Mouse (Mus musculus) kidney, postnatal 4 days (tissue): ENCODE measurements around the gene Fyb.

Experiments
- DNase-seq, 2 experiments: peaks; one replicate each; pipeline ENCODE4 v3.0.0; 2021; ENCODE audit warnings: mixed read lengths in 2 of 2

The Fyb gene

DNA sequence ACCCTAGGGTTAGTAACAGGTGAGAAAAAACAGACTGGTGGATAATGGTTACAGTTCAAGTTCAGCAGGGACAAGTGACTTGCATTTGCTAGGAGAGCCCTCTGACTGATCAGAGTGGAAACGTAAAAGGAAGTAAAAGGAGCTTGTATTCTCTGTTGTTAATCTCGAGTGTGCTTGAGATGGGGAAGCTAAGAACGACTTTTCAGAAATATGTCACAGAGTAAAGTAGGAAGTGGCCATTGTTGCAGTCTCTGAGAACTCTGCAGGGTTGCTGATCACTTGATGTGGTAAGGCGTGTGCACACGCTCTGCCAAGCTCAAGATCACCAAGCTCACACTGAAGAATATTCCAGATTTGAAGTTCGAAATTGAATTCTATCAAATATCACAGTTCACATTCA, 78.7 kb downstream of the Fyb start:
- DNase-seq: no peak

DNA sequence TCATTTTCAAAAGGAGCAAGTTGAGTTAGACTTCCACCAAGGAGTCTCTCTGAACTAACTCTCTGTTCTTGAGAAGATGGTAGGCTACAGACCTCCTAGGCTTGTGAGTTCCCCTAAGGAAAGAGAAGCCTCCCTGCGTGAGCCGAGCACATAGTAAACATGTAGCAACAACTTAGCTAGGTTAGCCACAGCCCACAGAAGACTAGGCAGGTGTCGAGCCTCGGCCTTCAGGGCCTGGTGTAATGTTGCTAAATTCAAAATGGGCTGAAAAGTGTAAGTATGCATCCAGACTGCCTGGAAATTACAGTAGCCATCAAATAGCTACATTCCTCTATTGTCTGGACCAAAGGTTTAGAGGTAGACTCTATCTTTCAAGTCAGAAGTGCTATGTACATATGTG, 79.3 kb downstream of the Fyb start:
- no peak for DNase-seq

DNA sequence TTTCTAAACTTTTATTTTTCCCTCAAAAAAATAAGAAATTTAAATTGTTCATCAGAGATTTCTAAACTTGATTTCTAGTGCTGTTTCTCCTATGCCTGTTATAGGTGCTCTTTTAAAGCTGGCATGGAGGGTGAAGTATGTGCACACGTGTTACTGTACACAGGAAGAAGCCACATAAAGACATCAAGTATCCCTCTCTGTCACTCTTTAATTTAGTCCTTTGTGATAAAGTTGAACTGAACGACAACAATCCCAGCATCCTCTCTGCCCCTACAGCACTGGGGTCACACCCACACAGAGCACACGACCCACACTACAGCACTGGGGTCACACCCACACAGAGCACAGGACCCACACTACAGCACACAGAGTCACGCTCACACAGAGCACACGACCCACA, 88.0 kb downstream of the Fyb start:
- no peak for DNase-seq

DNA sequence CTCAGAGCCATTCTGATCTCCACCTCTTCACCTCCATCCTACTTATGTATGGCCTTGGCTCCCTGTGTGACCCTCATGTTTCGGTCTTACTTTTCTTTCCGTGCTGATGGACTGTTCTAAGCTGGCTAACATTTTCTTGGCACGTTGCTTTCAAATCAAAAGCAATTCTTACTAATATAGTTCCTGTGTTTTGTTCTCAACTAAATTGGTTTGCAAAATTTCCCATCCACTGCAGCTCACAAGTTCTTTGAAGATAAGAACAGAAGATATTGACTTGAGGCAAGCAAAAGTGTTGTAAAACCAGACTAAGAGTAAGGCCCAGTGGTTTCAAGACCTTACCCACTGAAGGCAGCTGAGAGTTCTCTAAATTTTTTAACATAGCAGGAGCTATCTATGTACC, 90.2 kb downstream of the Fyb start:
- DNase-seq: no peak

DNA sequence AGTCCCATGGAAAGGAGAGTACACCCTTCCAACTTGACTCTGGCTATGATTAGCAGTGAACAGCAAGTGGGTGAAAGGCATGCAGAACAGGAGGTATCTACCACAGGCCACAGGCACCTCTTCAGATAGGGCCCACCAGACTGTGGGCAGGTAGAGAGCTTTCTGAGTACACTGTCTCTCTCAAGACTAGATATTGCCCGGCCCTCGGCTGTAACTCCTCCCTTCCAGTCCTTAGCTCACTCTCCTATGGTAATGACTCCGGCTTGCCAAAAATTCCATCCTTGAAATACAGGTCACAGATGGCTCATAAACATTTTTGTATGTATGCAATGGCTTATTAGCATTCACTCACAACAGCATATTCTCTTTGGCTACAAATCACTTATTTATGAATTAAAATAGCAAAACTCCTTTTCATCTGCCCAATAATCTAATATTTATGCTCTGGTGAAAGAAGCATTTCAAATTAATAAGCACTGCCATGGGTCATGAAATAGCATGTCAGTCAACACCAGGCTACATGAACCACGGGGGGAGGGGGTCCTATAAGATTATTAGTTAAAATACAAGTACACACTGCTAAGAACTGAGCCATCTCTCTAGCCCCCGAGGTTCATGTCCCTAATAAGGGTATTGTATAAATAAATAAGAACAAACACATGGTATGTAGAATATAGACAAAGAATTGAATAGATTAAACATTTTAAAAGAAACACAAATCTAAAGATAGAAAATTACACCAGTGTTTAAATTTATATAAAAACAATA, 93.9 kb downstream of the Fyb start:
- DNase-seq: no peak

DNA sequence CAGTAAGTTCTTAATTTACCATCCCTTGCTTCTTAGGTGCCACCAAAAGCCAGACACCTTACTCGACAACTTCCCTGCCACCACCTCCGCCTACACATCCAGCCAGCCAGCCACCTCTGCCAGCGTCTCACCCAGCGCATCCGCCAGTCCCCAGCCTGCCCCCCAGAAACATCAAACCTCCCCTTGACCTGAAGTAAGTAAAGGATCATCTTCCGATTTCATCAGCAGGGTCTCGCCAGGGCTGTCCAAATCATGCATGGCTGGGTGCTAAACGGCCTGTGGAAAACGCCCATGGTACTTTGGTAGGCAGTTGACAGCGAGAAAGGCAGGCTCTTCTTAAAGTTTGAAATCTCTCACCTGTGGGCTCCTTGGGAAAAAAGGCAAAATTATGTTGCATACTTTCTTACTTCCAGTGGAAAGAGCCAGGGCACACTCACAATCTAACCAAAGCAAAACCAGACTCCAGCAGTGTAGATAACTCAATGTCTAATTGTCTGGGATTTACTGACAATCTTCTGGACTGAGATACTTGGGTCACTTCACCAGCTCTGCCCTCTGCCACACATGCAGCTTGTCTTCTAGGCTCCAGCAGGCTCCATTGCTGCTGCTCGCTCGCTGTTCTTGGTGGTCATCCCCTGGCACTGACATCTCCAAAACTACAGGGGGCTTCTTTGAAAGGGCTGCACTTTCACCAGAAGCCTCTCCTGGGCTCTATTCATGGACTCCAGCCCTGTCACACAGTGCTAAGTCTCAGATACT, 97.1 kb downstream of the Fyb start:
- DNase-seq: peak; percentile 10 to 30

DNA sequence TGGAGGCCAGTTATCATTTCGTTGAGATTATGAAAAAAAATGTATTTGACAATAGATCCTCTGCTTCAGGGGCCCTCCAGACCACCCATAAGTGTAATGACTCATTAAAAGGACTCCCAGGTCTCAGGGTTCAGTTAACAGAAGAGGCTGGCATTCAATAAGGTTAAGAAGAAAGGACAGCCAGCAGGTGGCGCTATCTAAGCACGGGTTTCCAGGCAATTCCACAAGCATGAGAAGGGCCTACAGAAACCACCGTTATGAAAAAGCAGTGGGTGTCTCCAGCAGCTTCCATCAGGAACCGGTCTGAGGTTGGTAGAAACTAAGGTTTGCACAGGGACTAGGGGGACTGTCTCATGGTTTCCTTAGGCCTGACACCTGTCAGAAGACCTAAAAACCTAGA, 99.9 kb downstream of the Fyb start:
- DNase-seq: peak; percentile 90

DNA sequence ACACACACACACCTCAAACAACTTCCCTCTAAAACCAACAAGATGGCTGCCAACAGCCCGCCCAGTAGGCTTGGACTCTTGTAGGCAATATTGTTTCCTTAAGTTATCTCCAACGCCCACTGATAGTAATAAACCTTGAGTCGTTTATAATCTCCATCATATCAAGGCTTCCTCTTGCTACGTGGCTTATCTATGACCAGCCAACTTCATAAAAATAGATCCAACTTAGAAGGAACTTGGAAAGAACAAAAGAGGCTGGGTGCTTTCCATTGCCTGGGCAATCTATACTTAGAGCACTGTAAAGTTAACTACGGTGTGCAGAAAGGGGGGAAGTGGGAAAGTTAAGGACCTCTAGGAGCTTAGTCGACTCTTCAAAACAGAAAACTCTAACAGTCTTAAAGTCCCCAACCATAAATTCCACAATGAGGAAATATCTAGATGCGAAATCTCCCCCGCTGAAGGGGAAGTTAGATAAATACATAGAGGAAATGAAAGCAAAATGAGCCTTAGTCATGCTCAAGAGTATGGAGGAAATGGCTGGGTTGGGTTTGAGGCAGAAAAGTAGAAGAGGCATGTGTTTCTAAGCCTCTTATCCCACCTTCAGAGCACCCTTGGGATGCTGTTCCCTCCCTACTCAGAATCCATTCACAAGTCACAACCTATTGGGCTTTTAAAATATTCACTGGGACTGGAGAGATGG, 101.0 kb downstream of the Fyb start:
- DNase-seq: no peak

DNA sequence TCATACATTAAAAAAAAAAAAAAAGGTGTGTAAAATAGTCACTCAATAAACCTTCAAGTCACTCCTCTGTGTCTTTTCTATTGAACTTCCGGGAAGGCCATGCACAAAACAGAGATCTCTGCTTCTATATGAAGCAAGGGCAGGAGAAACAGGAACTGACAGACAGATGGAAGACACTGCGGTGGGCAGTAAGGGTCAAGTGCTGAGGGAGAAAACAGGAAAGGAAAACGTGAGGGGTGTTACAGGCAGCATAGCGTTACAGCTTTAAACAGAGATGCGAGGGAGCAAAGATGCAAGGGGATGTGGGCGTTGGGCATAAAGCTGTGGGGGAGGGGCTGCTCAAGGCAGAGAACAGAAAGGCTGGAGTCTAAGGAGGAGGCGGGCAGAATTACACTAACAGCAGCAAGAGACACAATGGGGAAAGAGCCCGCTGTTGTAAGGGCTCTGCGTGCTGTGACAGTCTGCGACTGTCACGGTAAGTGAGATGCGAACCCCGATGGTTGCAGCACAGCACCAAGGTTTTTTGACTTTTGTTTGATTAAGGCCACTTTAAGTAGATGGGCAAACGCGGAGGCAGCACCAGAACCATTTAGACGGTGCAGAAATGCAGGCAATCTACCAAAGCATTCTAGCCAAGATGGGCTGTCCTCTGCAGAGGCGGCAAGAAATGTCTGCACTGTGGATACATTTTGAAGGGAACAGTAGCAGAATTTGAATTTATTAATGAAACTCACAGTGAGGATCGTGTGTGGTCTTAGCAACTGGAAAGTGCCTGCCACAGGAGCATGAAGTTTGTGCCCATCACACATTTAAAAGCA, 101.9 kb downstream of the Fyb start:
- peak; percentile 27 to 46 for DNase-seq

DNA sequence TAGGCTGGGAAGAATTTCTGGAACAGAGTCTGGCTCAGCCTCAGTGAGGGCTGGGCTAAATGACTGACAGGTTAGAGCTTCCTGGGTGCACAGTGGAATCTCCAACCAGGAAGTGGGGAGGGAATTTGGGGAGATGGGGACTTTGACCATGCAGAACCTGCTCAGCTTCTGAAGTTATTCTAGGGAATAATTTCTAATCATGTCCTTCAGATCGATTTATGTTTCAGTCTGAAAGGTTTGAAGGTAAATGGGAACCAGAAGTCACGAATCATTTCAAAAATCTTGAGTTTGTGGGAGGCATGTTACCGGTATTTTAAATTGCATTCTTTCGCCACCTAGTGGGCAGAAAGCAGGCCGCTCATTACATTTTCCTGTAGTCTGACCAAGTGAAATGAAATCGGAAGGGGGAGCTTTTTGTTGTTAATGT, 103.0 kb downstream of the Fyb start:
- DNase-seq: peak; percentile 59 to 66

DNA sequence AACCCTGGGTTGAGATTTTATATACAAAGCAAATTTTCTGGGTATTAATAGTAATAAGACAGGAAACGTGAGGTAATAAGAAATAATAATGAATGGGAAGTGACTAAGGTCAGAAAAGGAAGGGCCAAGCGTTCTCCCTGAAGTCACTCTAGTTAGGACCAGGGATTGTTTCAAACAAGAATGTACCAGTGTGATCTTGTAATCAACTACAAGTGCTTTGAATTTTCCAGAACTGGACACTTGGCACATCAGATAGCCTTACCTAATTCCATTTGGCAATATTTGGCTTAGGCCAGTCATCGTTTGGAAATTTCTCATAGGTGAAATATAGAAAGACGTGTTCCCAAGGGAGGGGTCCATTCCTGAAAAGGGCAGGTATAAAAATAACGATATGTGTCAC, 103.5 kb downstream of the Fyb start:
- DNase-seq: no peak

DNA sequence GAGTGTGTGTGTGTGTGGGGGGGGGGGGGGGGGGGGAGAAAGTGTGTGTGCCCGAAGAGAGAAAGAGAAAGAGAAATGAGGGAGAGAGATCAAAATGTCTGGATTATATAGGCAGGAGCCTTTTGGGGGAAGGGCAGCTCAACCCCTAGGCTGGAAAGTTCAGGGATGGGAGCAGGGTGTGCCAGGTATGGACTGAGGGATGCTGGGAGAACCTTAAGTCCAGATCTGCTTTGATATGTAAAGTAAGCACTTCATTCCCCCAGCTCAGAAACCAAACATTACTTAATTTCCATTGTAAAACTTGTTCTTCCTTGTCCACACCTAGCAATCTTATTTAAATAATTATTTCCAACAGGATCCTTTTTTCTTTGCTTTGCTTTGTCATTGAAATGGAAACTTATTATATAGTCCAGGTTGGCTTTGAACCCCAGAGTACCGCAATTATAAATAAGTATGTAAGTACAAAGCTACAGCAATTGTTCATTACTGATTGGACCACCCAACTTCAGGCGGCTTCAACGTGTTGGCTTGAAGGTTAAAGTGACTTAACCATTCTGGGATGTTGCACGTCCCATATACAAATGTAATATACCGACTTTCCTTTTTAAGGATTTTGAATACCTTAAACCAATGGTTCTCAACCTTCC, 105.9 kb downstream of the Fyb start:
- no peak for DNase-seq

DNA sequence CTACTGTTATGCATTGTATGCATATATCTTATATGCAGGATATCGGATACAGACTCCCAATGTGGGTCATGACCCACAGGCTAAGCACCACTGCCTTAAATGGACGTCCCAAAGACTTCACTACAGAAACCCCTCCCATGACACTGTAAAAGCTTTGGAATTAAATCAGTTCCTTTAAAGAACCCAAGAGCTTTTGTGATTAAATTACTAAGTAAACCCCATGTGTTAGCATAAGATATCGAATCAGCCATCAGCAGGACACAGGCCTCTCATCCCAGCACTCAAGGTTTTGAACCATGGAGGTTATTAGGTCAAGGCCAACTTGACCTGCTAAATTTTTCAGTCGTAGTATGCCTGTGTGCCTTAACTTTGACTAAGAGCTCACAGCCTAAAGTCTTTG, 106.5 kb downstream of the Fyb start:
- DNase-seq: no peak

DNA sequence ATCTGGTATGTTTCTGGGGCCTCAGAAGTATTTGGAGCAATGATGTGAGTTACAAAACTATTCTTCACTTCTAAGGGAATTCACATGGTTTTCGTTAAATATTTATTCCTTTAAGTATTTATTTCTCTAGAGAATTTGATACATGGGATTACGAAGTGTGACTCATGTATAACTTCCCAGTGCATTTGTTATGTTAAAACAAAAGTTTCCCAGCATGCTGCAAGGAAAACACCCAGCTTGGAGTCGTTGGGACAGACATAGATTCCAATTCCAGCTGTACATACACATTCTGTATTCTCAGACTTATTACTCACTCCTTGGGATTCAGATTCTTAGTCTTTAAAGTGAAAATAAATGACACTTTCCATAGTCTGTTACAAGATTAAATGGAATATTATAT, 112.8 kb downstream of the Fyb start:
- no peak for DNase-seq

DNA sequence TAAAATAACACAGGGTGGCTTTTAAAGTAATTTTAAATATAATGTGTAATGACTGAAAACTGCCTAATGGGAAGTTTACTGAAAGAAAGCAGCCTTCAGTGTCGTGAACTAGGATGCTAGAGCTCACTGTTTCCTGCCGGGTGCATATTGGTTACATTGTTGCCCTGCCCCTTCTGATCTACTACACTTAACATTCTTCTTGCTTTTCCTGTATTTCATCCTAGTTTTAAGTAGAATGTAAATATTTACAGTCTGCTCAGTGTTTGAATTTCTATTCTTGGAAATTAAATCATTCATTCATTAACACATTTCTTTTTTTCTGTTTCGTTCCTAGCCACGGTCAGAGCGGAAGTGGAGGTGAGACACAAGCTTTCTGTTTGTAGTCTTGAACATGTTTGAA, 119.6 kb downstream of the Fyb start:
- no peak for DNase-seq

DNA sequence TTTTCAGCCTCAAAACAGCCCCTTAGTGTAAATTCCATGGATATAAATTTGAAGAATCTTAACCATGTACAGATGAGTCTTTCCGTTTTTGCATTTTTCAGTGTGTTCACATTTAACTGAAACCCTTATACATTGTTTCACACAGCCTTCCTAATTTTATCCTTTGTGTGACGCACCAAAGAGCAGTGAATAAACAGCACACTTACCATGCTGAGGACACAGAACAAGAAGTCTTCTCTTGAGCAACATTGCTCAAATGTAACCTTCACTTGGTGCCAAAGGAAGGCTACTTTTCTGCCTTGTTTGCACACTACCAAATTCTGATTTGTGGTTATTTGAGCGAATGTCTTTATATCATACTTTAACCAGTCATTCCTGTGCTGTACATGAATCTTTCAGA, 122.8 kb downstream of the Fyb start:
- no peak for DNase-seq

DNA sequence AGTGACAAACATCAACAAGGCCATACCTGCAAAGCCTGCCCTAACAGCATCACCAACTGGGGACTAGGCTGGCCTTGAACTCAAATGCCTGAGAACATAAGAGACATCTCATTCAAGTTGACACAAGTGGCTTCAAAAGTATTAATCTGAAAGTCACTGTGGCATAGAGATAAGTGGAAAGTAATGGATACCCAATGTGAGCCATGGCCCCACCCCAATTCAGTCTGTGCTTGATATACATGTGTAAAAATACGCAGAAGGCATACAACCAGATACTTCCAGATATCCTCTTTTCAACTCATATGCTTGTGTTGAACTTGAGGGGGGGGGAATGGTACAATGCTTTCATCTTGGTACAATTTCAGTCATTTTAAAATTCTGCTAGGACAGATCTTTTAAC, 124.4 kb downstream of the Fyb start:
- DNase-seq: no peak

DNA sequence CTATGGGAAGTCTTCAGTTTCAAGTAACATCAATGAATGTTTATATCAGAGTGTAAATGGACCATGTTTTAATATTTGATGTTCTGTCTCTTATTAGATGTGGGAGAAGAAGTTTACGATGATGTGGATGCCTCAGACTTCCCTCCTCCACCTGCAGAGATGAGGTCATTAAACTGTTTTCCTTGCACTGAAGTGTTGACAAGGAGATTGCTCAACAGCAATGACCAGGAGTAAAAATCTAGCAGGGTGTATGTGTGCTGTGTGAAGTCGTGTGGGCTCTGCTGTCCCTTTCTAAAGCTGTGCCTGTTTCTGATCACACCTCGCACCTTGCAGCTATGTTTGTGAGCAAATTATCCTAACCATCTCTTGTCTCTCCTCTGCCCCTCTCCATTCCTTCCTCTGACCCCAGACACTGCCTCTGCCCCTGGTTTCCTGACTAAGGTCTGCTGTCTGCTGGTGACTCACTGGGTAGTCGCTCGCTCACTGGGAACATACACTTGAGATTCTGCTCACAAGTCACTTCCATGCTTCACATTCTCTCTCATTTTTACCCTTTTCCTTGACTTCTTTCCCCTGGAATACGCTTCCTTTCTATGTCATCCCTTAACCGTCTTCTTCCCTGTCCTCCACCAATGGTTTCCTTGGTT, 126.2 kb downstream of the Fyb start:
- no peak for DNase-seq

DNA sequence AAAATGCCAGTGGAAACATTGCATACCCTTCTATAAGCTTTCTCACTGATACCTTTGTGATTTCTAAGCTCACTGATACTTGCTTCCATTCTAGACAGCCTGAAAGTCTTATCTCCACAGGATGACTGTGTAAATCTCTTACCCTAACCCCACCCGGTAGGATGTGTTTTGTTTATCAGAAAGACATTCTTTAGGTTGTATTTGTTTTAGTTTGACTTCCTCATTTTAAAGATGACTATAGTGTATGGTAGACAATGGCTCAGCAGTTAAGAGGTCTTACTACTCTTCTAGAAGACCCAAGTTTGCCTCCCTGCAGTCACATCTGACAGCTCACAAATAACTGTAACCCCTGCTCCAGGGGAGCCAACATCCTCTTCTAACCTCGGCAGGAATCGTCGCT, 130.4 kb downstream of the Fyb start:
- DNase-seq: no peak

DNA sequence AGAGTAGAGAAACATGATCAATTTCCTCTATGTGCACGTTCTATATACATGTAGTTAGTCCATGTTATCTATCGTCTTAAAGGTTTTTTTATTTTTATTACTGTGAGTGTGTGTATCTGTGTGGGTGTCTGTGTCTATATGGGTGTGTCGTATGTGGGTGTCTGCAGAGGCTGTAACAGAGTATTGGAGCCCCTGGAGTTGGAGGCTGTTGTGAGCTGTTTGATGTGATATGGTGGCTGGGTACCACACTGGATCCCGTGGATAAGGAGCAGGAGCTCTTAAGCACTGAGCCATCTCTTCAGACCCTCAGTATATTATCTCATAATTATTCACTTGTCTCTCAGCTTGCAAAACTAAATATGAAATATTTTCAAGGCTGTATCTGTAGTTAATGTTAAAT, 135.4 kb downstream of the Fyb start:
- no peak for DNase-seq

DNA sequence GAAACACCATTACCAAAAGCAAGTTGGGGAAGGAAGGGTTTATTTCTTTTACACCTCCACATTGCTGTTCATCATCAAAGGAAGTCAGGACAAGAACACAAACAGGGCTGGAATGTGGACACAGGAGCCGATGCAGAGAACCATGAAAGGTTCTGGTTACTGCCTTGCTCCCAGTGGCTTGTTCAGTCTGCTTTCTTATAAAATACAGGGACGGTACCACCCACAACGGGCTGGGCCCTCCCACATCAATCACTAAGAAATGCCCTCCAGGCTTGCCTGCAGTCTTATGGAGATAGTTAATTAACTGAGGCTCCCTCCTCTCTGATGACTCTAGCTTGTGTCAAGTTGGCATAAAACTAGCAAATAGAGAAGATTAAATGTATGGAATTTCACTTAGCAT, 139.3 kb downstream of the Fyb start:
- no peak for DNase-seq

DNA sequence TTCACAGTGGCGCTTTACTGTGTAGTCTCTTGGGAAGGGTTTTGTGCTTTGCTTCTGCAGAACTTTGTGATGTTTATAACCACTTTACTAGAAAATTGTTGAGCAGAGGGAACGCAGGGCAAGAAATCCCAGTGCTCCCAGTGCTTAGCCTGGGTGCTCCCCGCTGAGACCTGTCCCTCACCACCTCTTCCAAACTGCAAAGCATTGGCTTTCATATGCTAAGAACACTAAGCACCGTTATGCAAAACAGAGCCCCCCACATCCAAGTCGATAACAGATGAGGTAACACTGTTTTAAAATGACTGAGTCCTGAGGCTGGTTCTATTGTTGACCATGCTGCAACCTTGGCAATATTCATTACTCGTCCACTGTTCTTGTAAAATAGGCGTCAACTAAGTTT, 141.3 kb downstream of the Fyb start:
- DNase-seq: no peak
